Mouse (Mus musculus): ENCODE measurements at regions not wholly inside any gene's neighbourhood (a gene's known extent, or its start where the extent isn't known, plus 50 kb on each side); places are given as distances from the start of the nearest gene placed in this dataset.

DNA sequence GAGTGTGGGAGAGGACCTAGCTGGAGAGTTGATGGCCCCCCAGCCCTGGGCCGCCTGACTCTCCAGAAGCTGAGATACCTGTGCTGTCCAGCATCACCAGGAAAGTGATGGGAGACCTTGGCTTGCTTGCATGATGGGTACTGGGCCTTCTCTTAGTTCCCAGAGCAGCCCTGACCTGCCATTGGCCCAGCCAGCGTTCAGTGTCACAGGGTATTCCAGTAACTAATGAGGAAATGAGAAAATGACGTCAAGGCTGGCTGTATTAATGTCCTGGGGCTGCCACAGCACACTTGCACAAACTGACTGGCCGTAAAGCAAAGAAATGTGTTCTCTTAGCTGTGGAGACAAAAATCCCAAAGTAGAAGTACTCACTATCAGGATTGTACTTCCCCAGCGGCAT, 307.5 kb downstream of the Tbc1d1 start:
- DNase-seq: no peak

DNA sequence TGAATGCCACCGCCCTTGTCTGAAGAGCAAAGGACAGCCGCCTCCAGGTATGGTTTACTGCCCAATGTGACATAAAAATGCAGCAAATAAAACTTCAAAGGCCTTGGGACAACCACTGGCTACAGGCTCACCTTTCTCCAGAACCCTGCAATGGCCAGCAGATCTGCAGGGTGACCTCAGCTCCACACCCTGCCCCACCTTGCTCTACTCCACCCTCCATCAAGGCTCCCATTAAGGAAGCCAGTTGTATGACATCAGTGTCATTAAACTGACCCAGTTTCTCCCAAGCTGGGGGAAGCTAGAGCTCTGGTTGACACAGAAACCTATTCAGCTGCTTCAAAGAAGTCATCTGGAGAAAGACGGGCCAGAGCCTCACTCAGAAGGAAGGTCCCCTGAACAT, 310.2 kb downstream of the Tbc1d1 start:
- no peak for DNase-seq

DNA sequence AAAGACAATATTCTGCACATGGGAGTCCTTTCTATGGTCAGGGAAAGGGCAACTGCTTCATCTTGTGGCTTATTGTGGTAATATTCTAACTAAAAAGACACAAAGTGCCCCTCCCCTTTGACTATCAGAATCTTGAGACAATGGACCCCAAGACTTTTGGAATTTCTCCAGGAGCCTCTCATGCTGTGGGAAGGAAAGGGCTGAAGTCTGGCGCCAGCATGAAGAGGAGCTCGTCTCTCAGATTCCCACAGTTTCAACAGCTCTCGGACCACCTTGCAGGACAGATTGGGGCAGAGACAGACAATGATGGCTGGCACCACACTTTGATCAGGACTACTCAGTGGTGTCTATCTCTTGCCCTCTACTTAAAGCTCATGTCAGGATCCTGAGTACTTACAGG, 311.8 kb downstream of the Tbc1d1 start:
- DNase-seq: no peak

DNA sequence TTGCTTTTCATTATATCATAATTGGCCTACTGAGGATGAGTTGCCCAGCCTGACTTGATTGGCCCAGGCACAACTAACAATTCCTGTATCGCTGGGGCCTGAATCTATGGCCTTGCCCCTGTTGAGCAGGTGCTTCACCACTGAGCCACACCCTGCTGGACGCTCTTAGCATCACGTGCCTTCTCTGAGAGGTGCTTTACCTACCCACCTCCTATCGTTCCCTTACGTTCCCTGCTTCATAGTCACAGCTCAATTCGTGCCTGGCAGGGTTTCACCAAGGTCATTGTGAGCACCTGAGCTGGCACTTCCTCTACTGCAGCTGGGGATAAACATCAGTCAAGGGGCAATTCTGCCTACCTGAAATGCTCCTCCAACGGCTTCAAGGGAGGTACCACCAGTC, 312.2 kb downstream of the Tbc1d1 start:
- no peak for DNase-seq

DNA sequence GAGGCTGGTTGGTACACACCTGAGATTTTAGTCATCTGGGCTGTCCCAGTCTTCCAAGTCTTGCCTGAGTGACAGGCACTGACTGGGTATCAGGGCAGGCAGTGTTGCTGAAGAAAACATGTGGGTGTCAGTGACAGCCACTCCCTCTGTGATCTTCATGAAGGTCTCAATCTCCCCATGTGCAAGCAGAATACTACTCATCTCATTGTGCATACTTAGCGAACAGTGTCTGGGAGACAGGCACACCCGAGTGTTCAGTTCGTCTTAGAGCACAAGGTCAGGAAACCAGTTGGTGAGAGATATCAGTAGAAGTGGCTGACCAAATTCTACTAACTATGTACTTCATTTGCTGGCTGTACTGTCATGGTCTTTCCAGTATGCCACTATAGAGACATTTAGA, 315.9 kb downstream of the Tbc1d1 start:
- DNase-seq: no peak

DNA sequence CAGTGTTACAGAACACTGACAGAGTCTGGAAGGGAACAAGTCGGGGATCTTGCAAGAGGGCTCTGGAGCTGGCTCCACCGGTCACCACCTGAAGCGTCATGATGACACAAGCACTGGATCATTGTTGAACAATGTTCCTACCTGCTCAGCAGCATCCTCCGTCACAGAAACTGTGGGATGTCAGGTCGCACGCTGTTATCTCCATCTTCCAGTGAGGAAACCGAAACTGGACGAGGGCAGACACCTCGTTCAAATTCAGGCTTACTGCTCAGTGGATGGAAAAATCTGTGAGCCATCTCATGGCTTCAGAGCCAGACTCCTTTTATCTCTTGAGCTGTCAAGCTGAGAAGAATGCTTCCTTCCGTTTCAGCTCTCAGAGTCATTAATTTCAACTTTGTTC, 316.3 kb downstream of the Tbc1d1 start:
- DNase-seq: peak; percentile 11

DNA sequence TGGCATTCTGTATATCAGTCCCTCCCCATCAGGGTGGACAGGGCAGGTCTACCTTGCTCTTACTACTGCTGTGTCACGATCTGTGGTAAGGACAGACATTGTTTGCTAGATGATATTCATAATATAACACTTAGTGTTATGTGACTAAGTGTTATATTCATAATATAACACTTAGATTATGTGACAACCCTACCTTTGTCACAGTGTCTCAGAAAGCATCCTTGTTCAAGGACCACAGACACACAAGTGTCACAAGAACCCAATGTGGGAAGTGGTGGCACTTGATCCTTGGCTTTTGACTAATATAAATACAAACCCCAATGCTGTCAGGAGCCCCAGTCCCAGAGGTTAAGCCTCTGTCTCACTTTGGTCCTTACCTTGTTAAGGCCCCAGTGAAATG, 318.8 kb downstream of the Tbc1d1 start:
- DNase-seq: no peak

DNA sequence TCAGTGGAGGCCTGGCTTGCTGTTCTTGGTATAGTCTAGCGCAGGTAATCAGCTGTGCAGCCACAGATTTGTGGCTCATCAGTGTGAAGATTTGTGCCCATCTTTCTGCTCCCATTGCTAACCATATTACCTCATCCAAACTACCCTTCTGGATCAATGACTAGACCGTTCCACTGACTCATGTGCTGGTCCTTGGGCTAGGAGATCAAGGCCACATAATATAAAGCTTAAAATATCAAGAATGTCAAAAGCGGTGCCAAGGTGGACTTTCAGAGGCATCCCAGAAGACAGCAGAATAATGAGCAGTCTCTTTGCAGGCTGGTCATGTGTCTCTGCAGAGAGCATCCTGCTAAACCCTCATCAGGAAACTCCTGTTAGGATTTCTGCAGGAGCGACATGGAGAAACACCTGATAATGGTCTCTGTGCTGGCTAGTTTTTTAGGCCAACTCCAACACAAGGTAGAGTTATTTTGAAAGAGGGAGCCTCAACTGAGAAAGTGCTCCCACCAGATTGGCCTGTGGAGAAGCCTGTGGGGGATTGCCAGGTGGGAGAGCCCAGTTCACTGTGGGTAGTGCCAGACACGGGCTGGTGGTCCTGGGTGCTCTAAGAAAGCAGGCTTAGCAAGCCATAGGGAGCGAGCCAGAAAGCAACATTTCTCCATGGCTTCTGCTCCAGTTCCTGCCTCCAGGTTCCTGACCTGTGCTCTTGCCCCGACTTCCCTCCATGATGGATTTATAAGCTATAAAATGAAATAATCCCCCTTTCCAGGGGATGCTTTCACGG, 319.8 kb downstream of the Tbc1d1 start:
- DNase-seq: no peak

DNA sequence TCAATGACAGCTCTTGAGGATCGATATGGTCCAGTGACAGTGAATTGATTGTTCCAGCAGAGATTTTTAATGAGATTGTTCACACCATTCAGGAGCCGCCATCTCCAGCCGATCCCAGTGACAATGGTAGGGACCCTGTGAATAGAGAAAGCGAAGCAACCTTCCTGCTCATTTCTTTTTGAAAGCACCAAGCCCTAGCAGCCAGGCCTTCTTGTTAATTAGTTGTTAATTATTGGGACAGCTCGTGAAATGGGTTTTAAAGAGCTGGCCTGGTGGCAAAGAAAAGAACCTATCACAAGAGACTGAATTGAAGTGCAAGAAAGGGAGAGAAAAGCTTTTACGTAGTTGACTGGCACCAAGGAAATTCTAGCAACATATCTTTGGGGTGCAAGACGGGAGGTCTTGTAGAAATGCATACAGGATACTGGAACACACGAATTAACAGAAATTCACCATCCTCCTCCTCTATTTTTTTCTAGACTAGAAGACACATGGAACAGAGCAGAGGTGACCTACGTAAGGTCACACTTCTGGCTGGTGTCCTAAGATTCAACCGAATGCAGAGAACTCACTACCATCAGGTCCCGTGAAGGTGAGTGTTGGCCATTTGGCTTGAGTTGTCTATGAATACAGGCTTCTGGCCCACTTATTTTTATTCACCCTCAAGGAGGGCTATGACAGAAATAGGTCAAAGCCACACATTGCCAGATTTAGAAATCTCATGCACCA, 320.7 kb downstream of the Tbc1d1 start:
- DNase-seq: no peak

DNA sequence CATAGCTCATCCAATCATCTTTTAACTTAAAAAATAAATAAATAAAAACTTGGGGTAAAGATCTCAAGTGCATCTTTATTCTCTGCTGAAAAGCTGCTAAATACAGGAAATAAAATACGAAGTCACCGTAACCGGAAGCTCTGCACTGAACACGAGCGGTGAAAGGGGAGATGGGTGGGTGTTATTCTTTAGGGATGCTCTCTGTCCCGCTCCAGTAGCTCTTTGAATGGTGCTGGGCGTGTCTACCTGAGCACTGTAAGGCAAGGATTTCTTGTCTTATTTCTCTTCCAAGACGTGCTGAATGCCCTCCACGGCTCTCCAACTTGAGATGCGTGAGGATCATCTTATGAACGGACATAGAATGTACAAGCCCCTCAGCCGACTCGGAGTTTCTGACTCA, 322.0 kb downstream of the Tbc1d1 start:
- no peak for DNase-seq

DNA sequence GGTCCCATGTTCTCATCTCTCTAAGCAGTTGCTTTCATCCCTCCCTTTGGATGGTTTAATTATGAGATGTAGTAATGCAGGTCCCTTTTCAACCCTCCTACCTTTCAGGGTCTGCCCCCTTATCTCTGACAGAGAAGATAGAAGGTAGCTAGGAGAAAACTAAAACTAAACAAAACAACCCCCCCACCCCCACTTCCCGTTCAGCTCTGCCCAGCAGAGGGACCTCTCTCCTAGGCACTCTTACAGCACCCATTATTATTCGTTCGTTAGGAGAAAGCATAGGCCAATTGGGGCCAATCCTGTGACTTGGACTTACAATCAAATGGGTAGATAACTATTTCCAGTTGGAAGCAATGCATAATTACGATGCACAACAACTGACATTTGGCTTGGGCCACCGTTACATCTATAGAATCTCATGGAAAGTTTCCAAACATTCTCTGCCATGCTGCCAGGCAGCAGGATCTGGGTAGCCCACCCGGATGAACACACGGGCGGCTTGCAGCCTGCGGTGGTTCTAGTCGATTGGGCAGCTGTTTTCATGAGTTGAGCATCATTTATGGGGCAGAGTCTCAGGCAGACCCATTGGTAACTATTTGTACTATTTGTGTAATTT, 322.6 kb downstream of the Tbc1d1 start:
- DNase-seq: no peak

DNA sequence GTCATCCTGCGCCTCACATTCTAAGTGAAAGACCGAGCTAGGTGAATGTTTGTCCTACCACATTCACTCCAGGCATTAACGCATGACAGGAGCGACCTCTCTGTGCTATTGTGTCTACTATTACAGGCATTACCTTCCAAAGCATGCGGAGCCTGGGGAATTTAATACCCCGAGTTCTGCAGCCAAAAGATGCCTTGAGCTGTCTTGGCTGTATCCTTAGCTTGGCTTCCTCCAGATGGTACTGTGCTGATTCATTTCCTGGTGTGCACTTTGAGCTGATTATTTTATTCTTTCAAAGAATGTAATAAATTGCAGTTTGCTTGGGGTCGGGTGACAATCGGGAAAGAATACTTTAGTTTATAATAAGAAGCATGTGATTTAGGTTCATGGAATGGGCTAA, 323.2 kb downstream of the Tbc1d1 start:
- DNase-seq: no peak

DNA sequence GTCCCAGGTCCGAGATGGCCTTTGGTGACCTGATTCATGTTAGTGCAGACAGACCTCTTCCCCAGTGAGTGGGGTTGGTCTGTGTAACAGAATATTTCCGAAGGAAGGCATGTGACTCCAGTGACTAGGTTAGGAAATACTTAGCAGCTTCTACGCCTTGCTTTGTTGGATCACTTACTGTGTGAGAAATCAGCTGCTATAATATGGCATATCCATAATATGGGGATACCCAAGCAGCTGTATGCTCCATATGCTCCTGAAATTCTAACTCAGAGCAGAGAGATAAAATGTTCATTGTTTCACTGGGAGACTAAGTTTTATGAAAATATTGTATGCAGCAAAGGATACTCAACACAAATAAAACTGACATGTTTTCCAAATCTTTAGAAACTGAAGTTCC, 318.1 kb upstream of the Klf3 start:
- no peak for DNase-seq

DNA sequence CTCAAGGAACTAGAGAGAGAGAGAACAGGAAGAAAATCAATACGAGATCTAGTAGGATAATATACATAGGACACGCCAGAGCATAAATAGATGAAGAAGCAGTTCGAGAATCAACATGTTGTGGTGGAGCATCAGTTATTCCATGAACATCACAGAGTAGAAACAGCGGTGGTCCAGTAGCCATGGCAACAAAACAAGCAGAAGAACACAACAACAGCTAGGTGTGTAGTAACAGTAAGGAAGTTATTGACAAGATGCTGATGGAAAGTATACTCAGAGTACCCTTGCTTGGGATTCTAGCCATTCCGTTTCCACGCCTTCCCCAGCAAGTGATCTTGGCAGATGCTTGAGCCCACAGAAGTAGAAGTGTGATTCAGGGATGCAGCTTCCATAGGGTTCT, 317.3 kb upstream of the Klf3 start:
- no peak for DNase-seq

DNA sequence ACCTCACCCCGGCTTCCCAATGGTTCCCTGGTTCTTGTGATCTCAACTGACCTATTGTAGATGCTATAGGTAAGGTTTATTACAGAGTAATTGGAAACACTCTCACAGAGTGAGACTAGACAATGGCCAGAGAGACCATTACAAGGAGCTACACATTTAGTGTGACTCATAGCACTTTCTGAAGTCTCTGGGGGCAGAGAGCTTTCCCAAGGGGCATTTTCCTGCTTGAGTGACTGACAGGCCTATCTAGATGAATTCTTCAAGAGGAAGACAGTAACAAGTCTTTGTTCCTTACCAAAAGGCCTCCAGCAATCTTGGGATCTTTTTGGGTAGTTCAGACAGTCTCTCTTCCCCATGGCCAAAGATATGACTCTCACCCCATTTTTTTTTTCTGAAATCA, 316.4 kb upstream of the Klf3 start:
- no peak for DNase-seq

DNA sequence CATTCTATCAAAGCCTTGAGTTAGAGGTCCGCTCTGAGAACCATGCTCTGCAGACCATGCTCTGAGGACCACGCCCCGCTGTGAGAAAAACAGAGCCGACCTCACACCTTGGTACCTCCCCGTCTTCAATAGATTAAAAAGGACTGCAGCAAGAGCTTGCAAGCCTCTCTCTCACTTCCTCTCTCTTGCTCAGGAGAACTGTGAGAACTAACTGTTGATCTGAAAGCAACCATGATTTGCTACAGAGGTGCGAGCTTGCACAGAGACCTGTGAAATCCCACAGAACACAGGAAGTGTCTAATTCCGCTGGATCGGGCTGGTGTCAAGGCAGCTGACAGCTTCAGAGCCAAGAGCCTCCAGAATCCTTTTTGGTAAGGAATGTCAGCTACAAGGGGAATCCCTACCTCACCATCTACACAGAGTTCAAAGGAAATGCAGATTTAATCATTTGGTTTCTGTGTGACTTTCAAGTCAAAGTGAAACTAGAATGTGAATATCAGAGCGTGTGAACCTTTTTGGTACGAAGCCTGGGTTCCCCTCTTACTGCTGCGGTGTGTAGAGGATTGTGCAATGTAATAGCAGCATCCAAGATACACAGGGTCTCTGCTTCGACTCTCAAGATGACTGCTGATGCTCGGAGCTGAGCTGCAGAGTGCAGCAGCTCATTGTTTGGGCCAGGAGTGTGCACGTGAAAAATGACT, 315.3 kb upstream of the Klf3 start:
- DNase-seq: no peak

DNA sequence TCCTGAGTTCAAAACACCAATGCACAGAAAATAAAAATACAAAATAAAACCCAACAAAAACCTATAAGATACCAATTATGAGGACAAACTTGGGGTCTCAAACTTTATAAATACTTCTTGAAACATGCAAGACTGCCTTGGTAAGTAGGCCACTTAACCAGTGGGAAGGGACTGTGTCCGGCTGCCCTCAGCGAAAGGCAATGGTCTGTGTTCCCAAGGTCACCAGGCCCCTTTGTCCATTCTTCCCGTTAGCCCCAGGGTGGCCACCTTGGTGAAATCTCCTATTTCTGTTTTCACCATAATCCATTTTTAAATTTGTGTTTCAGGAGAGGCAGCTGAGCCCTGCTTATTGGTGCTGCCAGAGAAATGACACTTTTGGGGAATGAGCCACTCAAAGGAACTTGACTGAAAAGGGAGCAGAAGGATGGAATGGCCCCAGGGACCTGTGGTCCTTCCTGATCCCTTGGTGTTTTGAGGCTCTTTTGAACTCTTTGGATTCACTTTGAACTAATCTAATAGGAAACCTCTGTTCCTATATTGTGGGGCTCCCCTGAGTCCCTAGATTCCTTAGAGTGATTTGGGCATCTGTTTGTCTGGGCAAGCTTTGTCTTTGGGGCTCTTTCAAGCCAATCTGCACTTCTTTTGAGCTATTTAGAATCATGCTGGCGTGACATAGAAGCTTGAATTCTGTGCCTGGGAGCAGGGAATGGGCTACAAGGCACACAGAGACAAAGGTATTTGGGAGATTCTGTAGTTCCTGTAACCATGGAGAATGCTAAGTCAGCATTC, 313.3 kb upstream of the Klf3 start:
- DNase-seq: no peak

DNA sequence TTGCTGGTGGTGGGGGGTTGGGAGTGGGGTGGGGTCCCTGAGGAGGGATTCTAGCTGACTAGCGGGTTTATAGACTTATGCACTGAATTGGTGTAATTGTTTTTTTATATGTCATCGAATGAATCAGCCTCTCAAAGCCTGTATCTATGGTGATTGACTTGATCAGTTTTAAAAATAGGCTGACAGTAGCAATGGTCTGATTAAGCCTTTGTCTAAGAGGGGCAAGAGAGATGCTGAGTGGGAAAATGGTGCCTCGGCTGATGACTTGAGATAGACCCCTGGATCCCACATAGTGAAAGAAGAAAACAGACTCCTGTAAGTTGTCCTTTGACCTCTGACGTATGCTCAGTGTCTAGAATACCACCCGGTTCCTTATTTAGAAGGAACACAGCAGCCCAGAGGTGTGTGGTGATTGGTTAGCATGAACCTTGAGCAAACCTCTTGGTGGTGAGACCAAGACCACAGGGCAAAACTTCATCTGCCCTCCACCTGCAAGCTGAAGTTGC, 312.7 kb upstream of the Klf3 start:
- no peak for DNase-seq

DNA sequence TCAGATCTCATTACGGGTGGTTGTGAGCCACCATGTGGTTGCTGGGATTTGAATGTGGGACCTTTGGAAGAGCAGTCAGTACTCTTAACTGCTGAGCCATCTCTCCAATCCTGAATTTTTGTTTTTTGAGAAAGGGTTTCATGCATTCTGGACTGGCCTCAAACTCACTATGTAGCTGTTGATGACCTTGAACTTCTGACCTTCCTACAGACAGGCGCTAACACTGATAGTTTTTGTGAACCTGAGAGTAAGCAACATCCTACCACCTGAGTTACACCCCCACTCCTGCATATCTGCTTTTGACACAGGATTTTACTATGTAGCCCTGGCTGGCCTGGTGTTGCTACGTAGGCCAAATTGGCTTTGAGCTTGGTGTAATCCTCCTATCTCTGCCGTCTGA, 308.8 kb upstream of the Klf3 start:
- no peak for DNase-seq

DNA sequence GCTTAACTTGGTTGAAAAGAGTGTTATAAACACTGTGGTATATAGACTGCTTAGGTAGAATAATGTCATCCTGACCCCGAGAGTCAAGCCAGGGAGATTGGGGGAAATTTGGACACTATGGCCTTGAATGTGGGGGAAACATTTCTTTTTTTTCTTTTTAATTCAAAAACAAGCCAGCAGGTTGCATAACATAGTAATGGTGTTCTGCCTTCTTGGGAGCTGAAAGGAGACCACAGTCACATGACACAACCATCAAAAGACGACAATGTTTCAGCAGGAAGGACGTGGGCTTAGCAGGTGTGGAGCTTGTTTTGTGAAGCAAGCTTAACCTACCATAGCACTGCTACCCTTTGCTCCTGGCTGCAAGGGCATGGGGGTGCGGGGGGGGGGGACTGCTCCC, 306.3 kb upstream of the Klf3 start:
- DNase-seq: no peak

DNA sequence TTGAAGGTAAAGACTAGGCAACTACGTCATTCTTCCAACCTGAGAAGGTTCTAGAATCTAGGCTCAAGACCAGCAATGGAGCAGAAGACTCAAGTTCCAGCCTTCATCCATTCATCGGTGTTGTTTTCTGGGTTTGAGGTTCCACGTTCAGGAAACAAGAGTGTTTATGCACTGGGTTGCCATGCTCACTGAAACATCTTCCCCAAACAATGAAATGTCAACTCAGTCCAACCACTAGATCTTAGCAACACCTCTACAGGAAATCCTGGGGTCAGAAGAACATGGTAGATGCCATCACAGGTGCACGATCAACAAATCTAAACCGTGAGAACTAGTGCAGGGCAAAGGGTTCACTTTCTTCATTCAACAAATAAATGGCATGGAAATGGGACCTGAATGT, 304.8 kb upstream of the Klf3 start:
- DNase-seq: no peak

DNA sequence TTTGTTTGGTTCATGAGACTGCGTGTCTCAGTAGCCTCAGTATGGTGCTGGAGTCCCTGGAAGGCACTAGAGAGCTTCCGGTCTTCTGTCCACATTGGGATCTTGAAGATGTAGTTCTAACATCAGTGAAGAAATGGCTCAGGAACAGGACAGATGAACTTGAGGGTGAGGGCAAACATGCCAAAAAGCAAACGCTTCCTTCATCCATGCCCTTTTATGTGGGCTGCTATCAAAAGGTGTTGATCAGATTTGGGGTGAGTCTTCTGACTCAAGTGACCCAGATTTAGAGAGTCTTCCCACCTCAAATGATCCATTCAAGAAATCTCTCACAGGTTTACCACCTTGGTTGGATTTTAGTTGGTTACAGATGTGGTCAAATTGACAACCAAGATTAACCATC, 304.1 kb upstream of the Klf3 start:
- no peak for DNase-seq

DNA sequence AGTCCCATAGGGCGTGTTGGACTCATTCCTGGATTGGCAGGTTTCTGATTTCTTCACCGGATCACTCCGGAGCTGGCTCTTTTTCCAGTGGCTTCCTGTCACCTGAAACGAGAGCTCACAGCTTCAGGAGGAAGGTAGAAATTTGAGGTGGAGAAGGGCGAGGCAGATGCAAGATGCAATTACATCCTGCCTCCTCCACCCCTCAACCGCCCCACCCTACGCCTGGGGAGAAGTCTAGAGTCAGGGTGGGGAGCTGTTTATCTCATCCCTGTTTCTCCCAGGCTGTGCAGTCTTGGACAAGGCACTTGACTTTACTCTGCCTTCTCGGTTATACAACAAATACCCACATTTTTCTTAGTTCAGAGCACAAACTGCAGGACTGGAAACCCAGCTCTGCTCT, 302.8 kb upstream of the Klf3 start:
- no peak for DNase-seq
